Mouse (Mus musculus) intestine, embryonic 15.5 days (tissue): Measurements from ENCODE around the gene Odaph. TPM values are rescaled to one million over a fixed set of nuclear protein-coding genes. Genes with fewer than 3 reads are reported as not detected.

Source experiments
- ATAC-seq: fragments of 200-750 bp; cut with Nextera tagmentation; 2 replicates; pipeline ENCODE4 v1.8.0; 2017; ENCODE audit warnings: moderate TSS enrichment, moderate library complexity
- H3K27ac ChIP-seq: fragments of 300-500 bp; sonication (generic); 2 replicates; pipeline ENCODE4 v1.5.1; 2015; ENCODE audit warnings: mild to moderate bottlenecking, inconsistent platforms
- H3K27me3 ChIP-seq: fragments of 300-500 bp; sonication (generic); replicated peaks from 2 replicates; pipeline ENCODE4 v1.6.1; 2015; ENCODE audit warnings: inconsistent platforms
- H3K36me3 ChIP-seq: fragments of 300-500 bp; sonication (generic); 2 replicates; pipeline ENCODE4 v1.6.1; 2015; ENCODE audit warnings: inconsistent platforms
- H3K4me1 ChIP-seq: fragments of 300-500 bp; sonication (generic); replicated peaks from 2 replicates; pipeline ENCODE4 v1.6.1; 2015; ENCODE audit warnings: inconsistent platforms
- H3K4me2 ChIP-seq: fragments of 300-500 bp; sonication (generic); replicated peaks from 2 replicates; pipeline ENCODE4 v1.6.1; 2015; ENCODE audit warnings: mild to moderate bottlenecking, inconsistent platforms
- H3K4me3 ChIP-seq: fragments of 300-500 bp; sonication (generic); replicated peaks from 2 replicates; pipeline ENCODE4 v1.5.1; 2015; ENCODE audit warnings: inconsistent platforms
- H3K9ac ChIP-seq: fragments of 300-500 bp; sonication (generic); 2 replicates; pipeline ENCODE4 v1.6.1; 2015; ENCODE audit warnings: inconsistent platforms
- H3K9me3 ChIP-seq: fragments of 300-500 bp; sonication (generic); 2 replicates; pipeline ENCODE4 v1.6.1; 2016; ENCODE audit warnings: inconsistent platforms
- WGBS: fragments of 180-500 bp; shearing (Covaris S2); methylation state at CpG from one replicate; pipeline ENCODE4 v1.1.7; 2015; 5-methylcytosine and 5-hydroxymethylcytosine counted together
- polyA plus RNA-seq: library from polyadenylated mRNA; unstranded; fragments of >200 nt; fragmentation: Nextera tagmentation; extraction: Ambion mirVana; gene quantifications from 2 replicates; pipeline ENCODE4 v1.2.1, GENCODE M21; 2015

The Odaph gene
- polyA plus RNA-seq, 1 experiment from 2014 or later: not detected

GRCm38 (mm10) chr5:91972046-91972445 is 15.2 kb upstream of the Odaph start:
- no peak for ATAC-seq
- H3K4me2 ChIP-seq: no peak overlapping the region
- no peak overlapping the region for H3K9ac ChIP-seq
- H3K9me3 ChIP-seq: no peaks in the 10 kb centered on the region
- no peaks in the 10 kb centered on the region for H3K36me3 ChIP-seq
- H3K27me3 ChIP-seq: no peaks in the 10 kb centered on the region
- H3K4me3 ChIP-seq: no peak overlapping the region
- no peak overlapping the region for H3K27ac ChIP-seq
- 95% methylated on average over 3 of the region's 3 CpGs for WGBS
- no peaks in the 10 kb centered on the region for H3K4me1 ChIP-seq

DNA sequence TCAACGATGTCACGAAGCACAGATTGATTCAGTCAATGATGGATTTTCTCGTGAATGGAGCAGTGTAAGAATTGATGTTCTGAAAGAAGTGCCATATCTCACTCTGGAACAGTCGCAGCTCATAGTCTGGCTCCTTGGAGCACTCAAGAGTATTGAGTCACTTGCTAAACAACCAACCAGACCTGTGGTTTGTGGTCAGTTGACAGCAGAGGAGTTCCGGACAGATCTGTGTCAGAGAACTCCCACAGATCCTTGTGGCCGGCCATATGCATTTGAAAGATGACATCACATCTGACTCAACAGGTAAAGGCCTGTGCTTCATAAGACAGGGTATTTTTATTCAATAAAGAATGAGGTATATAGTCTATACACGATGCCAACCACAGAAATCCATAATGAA is 13.3 kb upstream of the Odaph start:
- Histone ChIP-seq H3K9me3 (no peaks in the 10 kb centered on the region), H3K27ac (no peak overlapping the region), H3K4me3 (no peak overlapping the region), H3K27me3 (no peaks in the 10 kb centered on the region), H3K4me2 (no peak overlapping the region), H3K9ac (no peak overlapping the region), H3K4me1 (no peaks in the 10 kb centered on the region), H3K36me3 (no peaks in the 10 kb centered on the region)
- 86% methylated on average over 7 of the region's 7 CpGs for WGBS
- no peak for ATAC-seq

- H3K4me1 ChIP-seq: no peaks in the 10 kb centered on the region
- no peaks in the 10 kb centered on the region for H3K36me3 ChIP-seq
- no peak overlapping the region for H3K9ac ChIP-seq
- H3K4me3 ChIP-seq: no peak overlapping the region
- ATAC-seq: no peak
- no peaks in the 10 kb centered on the region for H3K27me3 ChIP-seq
- H3K27ac ChIP-seq: no peak overlapping the region
- 83% methylated on average over 9 of the region's 9 CpGs for WGBS
- no peak overlapping the region for H3K4me2 ChIP-seq
- H3K9me3 ChIP-seq: no peaks in the 10 kb centered on the region
Measured at GRCm38 (mm10) chr5:91975758-91976157, 11.5 kb upstream of the Odaph start.

DNA sequence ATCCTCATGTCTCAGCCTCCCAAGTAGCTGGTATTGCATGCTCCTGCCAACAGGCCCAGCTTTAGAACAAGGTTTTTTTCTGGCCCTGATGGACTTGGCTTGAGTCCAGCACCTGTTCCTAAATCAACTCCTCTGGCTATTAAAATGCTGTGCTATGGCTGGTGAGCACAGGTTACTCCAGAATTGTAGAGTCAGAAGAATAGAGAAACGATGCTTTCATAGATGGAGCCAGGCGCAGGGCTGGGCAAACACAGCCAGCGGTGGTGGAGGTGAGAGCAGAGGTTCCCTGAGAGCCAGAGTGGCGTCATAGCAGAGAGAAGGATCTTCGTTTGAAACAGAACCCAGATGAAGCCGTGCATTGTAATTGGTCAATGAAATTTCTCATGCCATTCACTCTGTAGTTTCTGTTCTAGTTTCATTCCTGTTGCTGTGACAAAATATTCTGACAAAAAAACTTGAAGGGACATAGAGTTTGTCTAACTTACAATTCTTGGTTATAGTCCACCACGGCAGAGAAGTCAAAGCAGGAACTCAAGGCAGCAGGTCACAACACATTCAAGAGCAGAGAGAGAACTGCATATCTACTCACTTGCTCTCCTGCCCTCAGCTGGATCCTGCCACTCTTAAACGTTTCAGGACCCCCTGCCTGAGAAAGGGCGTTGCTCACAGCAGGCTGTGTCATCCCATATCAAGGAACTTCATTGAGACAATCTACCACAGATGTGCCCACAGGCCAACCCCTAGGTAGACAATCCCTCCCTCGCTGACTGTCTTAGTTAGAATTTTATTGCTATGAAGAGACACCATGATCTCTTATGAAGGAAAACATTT is 10.5 kb upstream of the Odaph start:
- H3K4me3 ChIP-seq: no peak overlapping the region
- H3K27ac ChIP-seq: no peak overlapping the region
- ATAC-seq: no peak
- no peaks in the 10 kb centered on the region for H3K27me3 ChIP-seq
- no peak overlapping the region for H3K9ac ChIP-seq
- no peaks in the 10 kb centered on the region for H3K36me3 ChIP-seq
- WGBS: 74% methylated on average over 10 of the region's 10 CpGs
- H3K9me3 ChIP-seq: no peaks in the 10 kb centered on the region
- H3K4me2 ChIP-seq: no peak overlapping the region
- H3K4me1 ChIP-seq: no peaks in the 10 kb centered on the region

GRCm38 (mm10) chr5:91977397-91977770 is 9.9 kb upstream of the Odaph start:
- H3K4me1 ChIP-seq: no peaks in the 10 kb centered on the region
- H3K4me2 ChIP-seq: no peak overlapping the region
- H3K27ac ChIP-seq: no peak overlapping the region
- H3K27me3 ChIP-seq: no peaks in the 10 kb centered on the region
- H3K4me3 ChIP-seq: no peak overlapping the region
- H3K9me3 ChIP-seq: no peaks in the 10 kb centered on the region
- H3K9ac ChIP-seq: no peak overlapping the region
- H3K36me3 ChIP-seq: no peaks in the 10 kb centered on the region
- ATAC-seq: no peak
- WGBS: 90% methylated on average over 2 of the region's 2 CpGs

GRCm38 (mm10) chr5:91981176-91981840 is 6.0 kb upstream of the Odaph start:
- H3K27ac ChIP-seq: no peak overlapping the region
- no peaks in the 10 kb centered on the region for H3K36me3 ChIP-seq
- no peak overlapping the region for H3K4me3 ChIP-seq
- no peak for ATAC-seq
- no peak overlapping the region for H3K4me2 ChIP-seq
- WGBS: 90% methylated on average over 11 of the region's 11 CpGs
- no peak overlapping the region for H3K9ac ChIP-seq
- H3K4me1 ChIP-seq: no peaks in the 10 kb centered on the region
- H3K9me3 ChIP-seq: no peaks in the 10 kb centered on the region
- no peaks in the 10 kb centered on the region for H3K27me3 ChIP-seq

DNA sequence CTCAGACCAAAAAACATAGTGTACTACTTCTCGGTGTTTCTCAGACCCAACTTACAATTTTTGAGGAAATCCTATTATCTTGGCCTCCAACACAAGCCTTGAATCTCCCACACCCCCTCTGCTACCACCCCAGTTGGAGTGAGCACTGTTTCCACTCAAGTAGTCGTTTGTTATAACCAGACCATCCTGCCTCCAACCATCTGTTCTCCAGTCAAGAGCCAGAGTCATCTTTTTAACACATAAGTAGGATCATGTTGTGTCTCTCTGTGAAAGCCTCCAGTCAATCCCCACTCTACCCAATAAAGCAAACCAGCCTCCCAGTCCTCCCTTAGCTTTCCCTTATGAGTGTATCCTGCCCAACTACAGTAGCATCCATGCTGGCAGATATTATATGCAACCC is 3.8 kb upstream of the Odaph start:
- no peaks in the 10 kb centered on the region for H3K9me3 ChIP-seq
- H3K4me3 ChIP-seq: no peak overlapping the region
- no peaks in the 10 kb centered on the region for H3K36me3 ChIP-seq
- H3K4me1 ChIP-seq: no peaks in the 10 kb centered on the region
- WGBS: 71% methylated on average over 2 of the region's 2 CpGs
- H3K4me2 ChIP-seq: no peak overlapping the region
- H3K27me3 ChIP-seq: no peaks in the 10 kb centered on the region
- H3K9ac ChIP-seq: no peak overlapping the region
- no peak overlapping the region for H3K27ac ChIP-seq
- no peak for ATAC-seq

- no peak overlapping the region for H3K27ac ChIP-seq
- H3K4me2 ChIP-seq: no peak overlapping the region
- 65% methylated on average over 2 of the region's 2 CpGs for WGBS
Measured at GRCm38 (mm10) chr5:91985721-91986120, 1.6 kb upstream of the Odaph start.

GRCm38 (mm10) chr5:91987799-91988198 is 524 bp downstream of the Odaph start:
- Histone ChIP-seq H3K36me3 (no peaks in the 10 kb centered on the region), H3K4me1 (no peaks in the 10 kb centered on the region), H3K4me3 (no peak overlapping the region), H3K27me3 (no peaks in the 10 kb centered on the region), H3K9me3 (no peaks in the 10 kb centered on the region), H3K27ac (no peak overlapping the region), H3K4me2 (no peak overlapping the region), H3K9ac (no peak overlapping the region)
- no peak for ATAC-seq
- WGBS: 68% methylated on average over 2 of the region's 2 CpGs

More at GRCm38 (mm10) chr5:91985721-91986120, 1.6 kb upstream of the Odaph start:
- no peak for ATAC-seq
- Histone ChIP-seq H3K27me3 (no peaks in the 10 kb centered on the region), H3K36me3 (no peaks in the 10 kb centered on the region), H3K4me1 (no peaks in the 10 kb centered on the region), H3K4me3 (no peak overlapping the region), H3K9ac (no peak overlapping the region), H3K9me3 (no peaks in the 10 kb centered on the region)

DNA sequence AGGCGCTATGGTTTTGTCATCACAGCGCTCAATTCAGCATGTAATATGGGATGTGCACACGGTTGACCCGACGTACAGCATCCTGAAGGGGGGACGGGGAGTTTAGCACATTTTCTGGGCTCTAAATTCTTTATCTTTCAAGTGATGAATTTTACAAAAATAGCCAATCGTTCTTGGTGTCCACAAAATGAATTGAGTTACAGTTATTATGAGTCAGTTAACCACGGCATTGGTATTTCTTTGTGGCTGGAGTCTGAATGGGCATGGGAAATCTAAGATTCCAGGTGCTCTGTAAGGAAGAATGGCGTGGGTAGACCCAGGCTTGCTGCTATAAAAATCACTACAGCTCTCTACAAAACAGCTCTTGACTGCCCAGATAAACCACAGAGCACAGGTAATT is 2.0 kb downstream of the Odaph start:
- Histone ChIP-seq H3K4me1 (no peaks in the 10 kb centered on the region), H3K9ac (no peak overlapping the region), H3K27me3 (no peaks in the 10 kb centered on the region), H3K36me3 (no peaks in the 10 kb centered on the region), H3K4me3 (no peak overlapping the region), H3K4me2 (no peak overlapping the region), H3K27ac (no peak overlapping the region), H3K9me3 (no peaks in the 10 kb centered on the region)
- WGBS: 87% methylated on average over 9 of the region's 9 CpGs
- ATAC-seq: no peak

DNA sequence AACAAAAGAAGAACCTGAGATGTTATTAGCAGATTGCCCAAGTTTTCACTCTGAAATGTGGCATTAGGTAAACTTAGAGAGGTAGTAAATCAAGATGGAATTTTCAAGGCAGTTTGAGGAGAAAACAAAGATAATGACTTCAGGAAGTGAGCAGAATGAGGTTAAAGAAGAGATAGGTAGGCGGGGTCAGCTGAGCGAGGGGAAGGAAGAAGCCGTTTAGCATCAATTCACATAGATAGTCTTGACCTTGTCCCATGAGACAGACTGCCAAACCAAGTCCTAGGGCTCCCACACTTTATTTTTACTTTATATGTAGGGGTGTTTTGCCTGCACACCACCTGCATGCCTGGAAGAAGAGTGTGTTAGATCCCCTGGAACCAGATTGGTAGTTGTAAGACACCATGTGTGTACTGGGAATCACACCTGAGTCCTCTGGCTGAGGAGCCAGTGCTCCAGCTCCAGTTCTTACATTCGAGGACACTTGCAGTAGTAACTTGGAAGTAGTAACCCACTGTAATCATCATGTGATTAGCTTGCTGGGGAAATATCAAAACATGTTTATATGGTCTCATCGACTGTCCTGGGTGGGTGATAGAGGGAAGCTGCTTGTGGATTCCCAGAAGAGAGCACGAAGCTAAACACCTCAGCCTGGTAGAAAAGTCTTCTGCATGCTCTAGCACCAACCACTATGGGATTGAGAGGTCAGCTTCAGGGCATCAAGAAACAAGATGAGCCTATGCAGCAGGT is 4.1 kb downstream of the Odaph start:
- 64% methylated on average over 6 of the region's 6 CpGs for WGBS
- Histone ChIP-seq H3K9me3 (no peaks in the 10 kb centered on the region), H3K27me3 (no peaks in the 10 kb centered on the region), H3K4me3 (no peak overlapping the region), H3K9ac (no peak overlapping the region), H3K4me2 (no peak overlapping the region), H3K4me1 (no peaks in the 10 kb centered on the region), H3K36me3 (no peaks in the 10 kb centered on the region), H3K27ac (no peak overlapping the region)
- ATAC-seq: no peak

- Histone ChIP-seq H3K4me2 (no peak overlapping the region), H3K9ac (no peak overlapping the region), H3K36me3 (no peaks in the 10 kb centered on the region), H3K4me1 (no peaks in the 10 kb centered on the region), H3K27me3 (no peaks in the 10 kb centered on the region), H3K4me3 (no peak overlapping the region), H3K27ac (no peak overlapping the region), H3K9me3 (no peaks in the 10 kb centered on the region)
- ATAC-seq: no peak
- 82% methylated on average over 2 of the region's 2 CpGs for WGBS
Measured at GRCm38 (mm10) chr5:91993061-91993460, 5.8 kb downstream of the Odaph start.
